Mouse (Mus musculus) B cell, adult 2 months (primary cell): ENCODE results near the gene Ano10.
"Not testable (repeated sequence)": the region's sequence is repeated elsewhere in the genome, so short reads cannot be mapped to it uniquely, and the experiment has no call there.

ENCODE experiments used
- DNase-seq, 2 experiments: peaks; one replicate each; pipeline ENCODE4 v3.0.0; 2022

Ano10 gene

GRCm38 (mm10) chr9:122294242-122294881, at the start of gene Ano10:
Gene Ano10 (minus strand): TSS chr9:122294423.
- DNase-seq, result peak; percentile 99 to 100

DNA sequence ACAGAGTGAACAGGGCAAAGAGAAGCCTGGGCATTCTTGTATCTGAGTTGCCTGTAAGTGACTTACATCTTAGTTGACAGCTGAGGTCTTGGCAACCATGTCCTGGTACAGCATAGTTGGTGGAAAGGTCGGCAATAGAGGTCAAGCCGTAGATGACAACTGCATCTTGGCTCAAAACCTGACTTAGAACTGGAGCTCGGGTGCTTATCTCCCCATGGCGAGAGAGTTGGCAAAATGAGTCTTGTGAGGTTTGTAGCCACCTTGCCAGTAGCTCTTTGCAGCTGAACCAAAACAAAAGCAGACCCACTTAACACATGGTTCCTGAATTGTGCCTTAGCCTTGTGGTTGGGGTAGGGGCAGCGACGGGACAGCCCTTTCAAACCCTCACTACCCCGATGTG, 49.2 kb upstream of the Ano10 start:
- DNase-seq, result no peak

DNA sequence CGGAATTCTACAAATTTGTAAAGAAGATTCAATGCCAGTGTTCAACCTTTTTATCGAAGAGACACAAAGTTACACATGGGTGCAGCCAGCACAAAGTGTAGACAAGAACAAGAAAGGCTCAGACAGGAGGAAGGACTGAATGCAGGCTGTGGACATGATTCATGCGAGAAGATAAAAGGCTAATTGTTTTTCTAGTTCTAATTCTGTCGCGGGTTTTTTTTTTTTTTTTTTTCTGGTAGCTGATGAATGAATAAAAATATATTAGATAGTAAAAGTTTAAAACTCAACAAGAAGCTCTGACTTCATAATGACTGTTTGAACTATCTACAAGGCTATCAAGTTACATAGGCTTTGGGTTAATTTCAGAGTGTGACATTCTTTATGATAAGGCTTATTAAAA, 45.7 kb upstream of the Ano10 start:
- DNase-seq, result no peak

DNA sequence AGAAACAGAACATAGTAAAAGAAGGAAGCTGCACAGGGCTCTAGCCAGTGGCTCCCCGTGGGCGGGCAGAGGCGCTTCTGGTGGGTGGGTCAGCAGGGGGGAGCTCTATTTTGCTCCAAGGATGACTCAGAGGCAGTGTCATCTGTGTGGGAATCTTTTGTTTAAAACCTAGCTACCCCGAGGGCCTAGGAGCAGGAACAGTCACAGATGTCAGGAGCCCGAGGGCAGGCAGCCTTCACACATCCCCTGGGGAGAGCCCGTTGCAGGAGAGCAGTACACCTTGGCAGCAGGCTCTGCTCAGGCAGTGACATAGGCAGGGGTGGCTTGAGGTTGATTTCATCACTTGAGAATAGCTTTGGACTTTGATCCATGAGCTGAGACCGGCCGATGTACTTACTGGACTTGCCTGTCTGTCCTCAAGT, 43.3 kb upstream of the Ano10 start:
- peak; percentile 31 to 42 for DNase-seq

DNA sequence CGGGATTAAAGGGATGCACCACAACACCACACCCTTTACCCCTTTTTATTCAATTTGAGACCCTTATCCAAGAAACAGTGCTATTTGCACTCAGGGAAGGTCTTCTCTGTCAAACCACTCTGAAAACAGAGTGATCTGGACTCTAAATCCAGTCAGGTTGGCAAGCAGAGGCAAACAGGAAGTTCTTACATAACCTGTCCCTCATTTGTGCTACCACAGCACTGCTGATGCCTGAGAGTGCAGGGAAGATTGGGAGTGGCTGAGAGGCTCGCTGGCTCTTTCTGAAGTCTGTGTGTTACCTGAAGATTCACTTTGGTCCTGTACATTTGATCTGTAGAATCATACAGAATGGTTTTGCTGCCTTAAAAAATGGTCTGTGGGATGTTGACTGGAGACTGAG, 42.5 kb upstream of the Ano10 start:
- DNase-seq, result no peak

GRCm38 (mm10) chr9:122328199-122328598, 34.0 kb upstream of the Ano10 start:
- DNase-seq, result no peak

DNA sequence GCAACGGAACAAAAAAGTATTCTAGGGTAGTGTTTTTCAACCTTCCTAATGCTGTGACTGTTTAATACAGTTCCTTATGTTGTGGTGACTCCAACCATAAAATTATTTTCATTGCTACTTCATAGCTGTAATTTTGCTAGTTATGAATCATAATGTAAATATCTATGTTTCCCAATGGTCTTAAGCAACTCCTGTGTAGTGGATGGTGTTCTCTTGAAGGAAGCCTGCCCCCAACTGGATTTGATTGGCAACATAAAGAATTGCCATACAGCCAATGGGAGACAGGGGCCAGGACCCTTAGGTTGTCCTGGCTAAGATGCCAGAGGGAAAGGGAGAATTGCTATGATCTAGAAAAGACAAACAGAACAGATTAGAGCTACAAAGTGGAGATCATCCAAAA, 31.8 kb upstream of the Ano10 start:
- no peak for DNase-seq

GRCm38 (mm10) chr9:122322356-122322755, 28.1 kb upstream of the Ano10 start:
- no peak for DNase-seq

GRCm38 (mm10) chr9:122320626-122321025, 26.4 kb upstream of the Ano10 start:
- no peak for DNase-seq

GRCm38 (mm10) chr9:122316562-122316961, 22.3 kb upstream of the Ano10 start:
- no peak for DNase-seq

DNA sequence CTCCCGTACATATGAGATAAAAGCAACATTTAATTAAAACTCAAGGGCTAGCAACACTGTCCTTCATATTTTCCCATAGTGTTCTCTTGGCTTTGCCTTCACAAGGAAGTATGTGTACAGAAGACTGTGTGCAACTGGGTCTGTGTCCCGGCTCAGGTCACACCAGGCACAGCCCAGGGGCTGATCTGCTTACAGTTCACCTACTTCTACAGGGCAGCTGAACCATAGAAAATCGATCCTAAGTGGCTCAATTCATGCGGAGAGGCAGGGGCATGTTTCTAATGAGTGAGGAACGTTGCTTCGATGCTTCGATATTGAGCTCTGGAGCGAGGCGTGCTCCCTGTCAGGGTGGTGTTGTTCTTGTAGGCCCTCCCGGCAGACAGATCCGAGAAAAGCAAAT, 21.3 kb upstream of the Ano10 start:
- no peak for DNase-seq

DNA sequence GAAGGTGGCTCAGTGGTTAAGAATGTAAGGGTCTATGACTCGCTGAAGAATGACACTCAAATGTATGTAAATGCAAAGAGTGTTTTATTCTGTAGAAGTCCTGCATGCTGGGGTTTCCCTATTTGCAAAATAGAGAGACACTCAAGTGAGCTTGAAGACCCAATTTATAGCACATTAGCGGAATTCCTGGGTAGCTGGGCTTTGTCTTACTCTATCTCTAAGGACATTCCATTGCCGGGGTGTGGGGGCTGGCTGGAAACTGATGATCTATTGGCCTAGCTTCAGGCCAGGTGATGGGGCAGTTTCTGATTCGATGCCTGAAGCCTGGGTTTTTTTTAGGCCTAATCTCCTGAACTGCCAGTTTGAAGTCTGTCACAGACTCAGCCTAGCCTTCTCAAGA, 20.7 kb upstream of the Ano10 start:
- no peak for DNase-seq

DNA sequence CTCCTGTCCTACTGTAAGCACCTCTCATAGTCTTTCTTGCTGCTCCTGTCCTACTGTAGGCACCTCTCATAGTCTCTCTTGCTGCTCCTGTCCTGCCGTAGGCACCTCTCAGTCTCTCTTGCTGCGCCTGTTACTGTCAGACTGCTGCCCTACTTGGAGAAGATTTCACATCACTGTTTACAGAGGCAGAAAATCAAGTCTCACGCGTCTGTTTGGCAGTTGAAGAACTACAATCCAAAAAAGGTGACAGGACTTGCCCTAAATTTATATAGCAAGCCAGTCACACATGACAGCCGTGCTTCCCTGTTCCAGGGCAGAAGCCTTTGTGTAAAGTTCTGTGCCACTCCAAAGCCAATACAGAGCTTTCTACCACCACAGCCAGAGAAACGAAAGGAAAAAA, 20.2 kb upstream of the Ano10 start:
- no peak for DNase-seq

GRCm38 (mm10) chr9:122313128-122313527, 18.9 kb upstream of the Ano10 start:
- not testable (repeated sequence) for DNase-seq

DNA sequence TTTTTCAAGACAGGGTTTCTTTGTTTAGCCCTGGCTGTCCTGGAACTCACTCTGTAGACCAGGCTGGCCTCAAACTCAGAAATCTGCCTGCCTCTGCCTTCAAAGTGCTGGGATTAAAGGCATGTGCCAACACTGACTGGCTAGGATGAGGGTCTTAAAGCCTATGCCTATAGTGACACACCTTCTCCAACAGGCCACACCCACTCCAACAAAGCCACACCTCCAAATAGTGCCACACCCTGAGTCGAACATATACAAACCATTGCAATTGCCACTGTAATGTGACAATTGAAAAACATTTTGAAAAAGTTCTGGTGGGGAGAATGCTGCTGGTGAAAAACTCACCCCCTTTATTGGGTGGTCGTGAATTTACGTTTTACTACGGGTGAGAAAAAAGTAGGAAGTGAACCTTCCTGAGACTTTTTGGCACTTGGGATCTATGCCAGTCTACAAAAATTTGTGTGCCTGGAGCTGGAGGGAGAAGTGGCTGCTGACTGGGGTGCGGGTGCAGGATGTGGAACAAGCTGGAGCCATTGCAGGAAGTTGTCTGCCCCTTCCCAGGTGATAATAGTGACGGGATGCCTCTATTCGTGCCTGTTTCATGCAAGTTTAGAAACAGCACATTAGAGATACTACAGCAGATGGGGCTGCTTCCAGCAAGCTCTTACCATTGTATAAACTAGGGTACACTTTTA, 18.2 kb upstream of the Ano10 start:
- peak; percentile 21 to 22 for DNase-seq

GRCm38 (mm10) chr9:122311051-122311760, 17.0 kb upstream of the Ano10 start:
- DNase-seq, result no peak

DNA sequence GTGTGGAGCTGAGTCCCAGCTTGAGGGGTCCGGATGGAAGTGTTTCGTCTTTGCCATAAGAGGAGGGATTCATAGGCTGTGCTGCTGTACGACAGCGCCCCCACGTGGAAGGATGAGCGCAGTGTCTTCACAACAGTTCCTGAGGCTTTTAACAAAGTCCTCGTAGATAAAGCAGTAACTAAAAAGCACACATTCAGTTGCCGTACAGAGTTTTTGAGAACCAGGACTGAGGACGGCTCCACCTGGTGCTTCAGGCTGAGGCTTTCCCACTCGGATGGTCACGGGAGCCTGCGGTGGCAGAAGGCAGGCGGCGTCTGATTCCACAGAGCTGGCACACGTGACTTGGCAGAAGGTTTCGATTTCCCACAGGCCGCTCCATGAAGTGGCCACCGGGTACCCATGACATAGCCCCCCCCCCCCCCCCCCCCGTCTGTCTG, 16.4 kb upstream of the Ano10 start:
- peak; percentile 90 to 91 for DNase-seq

DNA sequence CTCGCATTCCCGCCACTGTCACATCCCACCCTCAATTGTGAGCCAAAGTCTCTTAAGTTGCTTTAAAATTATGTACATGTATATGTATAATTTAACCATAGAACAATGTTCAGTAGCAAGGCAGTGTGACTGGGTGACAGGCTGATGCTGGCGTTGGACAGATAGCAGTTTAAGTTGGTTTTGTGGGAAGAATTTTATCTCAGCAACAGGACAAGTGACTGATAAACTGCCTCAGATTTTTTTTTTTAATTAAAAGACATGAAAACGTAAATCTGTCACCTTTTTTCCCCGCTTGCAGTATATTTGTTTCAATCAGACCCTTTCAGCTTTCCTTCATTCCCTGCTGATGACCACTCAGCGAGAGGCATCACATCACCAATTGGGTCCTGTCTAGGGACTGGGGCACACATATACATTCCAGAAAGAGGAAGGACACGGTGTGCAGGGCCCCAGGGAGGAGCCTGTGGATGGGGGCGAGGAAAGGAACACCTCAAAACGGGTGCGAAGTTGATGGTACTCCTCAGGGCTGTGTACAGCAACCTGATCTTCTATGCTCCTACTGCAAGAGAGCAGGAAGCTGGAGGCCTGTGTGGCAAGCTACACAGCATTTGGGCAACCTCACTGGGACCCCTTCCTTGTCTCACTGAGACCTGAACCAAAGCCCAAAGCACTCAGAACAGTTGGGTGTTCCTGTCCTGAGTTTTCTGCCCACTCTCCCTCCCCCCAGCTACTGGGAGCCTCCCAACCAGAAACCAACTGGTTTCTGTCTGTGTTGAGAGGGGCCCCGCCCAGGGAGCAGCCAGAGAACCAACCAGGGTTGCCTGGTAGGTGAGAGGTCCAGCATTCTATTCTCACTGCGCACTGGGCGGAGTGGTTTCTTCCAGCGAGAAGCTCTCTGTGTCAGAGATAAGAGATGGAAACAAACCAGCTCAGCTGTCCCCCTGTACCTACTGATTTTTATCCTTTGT, 15.1 kb upstream of the Ano10 start:
- no peak for DNase-seq

GRCm38 (mm10) chr9:122305302-122305701, 11.1 kb upstream of the Ano10 start:
- no peak for DNase-seq

DNA sequence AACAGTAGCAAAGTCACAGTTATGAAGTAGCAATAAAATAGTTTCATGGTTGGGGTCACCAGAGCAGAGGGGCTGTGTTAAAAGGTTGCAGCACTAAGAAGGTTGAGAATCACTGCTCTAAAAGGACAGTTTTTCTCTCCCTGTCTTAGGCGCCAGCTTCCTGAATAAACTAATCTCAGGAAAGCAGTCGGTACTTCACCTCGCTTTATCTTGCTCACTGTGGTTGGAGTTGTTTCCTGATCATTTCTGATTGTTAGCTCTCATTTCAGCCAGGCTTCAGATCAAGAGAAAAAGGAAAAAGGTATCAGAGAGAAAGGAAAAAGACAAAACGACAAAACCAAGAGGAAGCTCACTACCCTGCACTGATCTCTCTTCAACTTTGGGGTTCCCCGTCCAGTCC, 1.9 kb upstream of the Ano10 start:
- DNase-seq, result no peak

DNA sequence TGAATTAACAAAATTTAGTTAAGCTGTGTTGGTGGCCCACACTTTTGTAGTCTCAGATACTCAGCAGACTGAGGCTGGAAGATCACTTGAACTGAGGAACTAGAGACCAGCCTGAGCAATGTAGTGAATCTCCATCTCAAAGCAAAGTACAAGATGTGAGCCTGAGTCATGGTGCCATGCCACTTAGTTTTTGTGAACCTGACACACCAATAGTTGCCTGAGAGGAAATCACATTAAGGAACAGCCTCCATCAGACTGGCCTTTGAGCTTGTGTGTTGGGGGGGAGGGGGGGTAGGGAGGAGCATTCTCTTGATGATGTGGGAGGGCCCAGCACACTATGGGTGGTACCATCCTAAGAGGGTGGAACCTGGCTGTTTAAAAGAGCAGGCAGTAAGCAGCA, 1.2 kb upstream of the Ano10 start:
- no peak for DNase-seq

GRCm38 (mm10) chr9:122293865-122294241, 370 bp downstream of the Ano10 start:
- DNase-seq, result peak in 1 of 2 experiments; percentile 64

DNA sequence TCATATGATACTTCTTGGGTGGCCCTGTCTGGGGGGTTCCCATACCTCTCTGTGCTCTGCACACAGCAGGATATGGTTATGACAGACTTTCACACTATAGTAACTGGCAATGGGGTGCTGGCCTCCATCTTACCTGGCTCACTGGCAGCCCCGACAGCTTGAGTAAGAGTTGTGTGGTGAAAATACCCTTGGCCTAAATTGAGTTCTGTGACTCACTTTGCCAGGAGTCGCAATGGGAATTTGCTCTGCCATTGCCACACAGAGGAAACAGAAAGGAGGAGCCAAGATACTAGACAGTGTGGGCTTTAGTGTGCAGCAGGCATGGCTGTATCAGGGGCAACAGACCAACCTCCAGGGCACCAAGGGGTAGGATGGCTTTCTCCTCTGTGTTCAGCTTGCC, 4.0 kb downstream of the Ano10 start:
- DNase-seq, result no peak
